In the genomic region with DNA sequence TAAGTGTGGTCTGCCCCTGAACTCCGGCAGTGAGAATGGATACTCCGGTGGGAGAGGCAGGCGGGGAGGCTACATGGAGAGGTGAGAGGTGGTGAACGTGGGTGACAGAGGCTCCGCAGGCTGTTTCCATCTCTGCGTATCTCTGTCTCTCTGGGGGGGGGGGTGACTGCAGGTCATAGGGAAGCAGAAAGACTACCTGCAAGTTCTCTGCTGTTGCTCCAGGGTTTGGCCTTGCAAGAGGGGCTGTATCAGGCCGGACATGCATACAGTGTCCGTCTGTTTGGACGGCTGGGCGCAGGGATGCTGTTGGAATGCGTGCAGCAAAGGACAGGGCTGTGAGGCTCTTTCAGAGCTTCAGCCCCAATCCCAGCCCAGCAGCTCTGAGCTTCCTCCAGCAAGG, we compare ENCODE assay signal across 36 mouse cellular contexts. TPM values are rescaled to one million over a fixed set of nuclear protein-coding genes. Genes with fewer than 3 reads are reported as not detected.
DNase-seq lines count a peak whose midpoint lies in the region; ATAC-seq and TF ChIP-seq lines count a peak whose summit lies in the region.
"Had no signal": no experiment of that assay in that cellular context is flagged by ENCODE, and none has a peak within 500 bp of the region (broad histone marks: within the 10 kb centered on the region; RNA-seq: fewer than 3 reads in every experiment).

No protein-coding gene starts in this region.

- no peak for TF ChIP-seq CTCF in CH12.LX (conservative IDR thresholded peaks at IDR 0.05 in 1 of 2, IDR thresholded peaks at IDR 0.05 in 1 of 2; ENCODE audit: low read depth in 2 of 2, low read length in 2 of 2)

- H3K4me2 ChIP-seq in embryonic facial prominence, embryonic 13.5 days, result no peak overlapping the region
- peak overlapping the region; percentile 21; the same call in 1 of the 2 replicates for H3K4me2 ChIP-seq in heart, embryonic 15.5 days
- no peak overlapping the region for H3K4me2 ChIP-seq in heart, embryonic 12.5 days
- H3K4me2 ChIP-seq in kidney, embryonic 16.5 days (replicated peaks; ENCODE audit: low read depth, low read length), result peak overlapping the region; percentile 43; the same call in 1 of the 2 replicates
- peak overlapping the region; percentile 54 for H3K4me2 ChIP-seq in CH12.LX (ENCODE audit: insufficient read depth, low read depth, poor library complexity, severe bottlenecking)
- H3K4me2 ChIP-seq: embryonic facial prominence, embryonic 12.5 days; forebrain, embryonic 15.5 days; hindbrain, embryonic 15.5 days; liver, embryonic 15.5 days; midbrain, embryonic 11.5 days had no signal

- no peak for TF ChIP-seq RAD21 in CH12.LX (IDR thresholded peaks at IDR 0.05; ENCODE audit: low read depth, low read length)

- WGBS in embryonic facial prominence, embryonic 13.5 days, result 79% methylated on average over 11 of the region's 11 CpGs
- WGBS in embryonic facial prominence, embryonic 10.5 days, result 84% methylated on average over 11 of the region's 11 CpGs
- WGBS in heart, embryonic 15.5 days, result 76% methylated on average over 11 of the region's 11 CpGs
- 78% methylated on average over 11 of the region's 11 CpGs for WGBS in heart, embryonic 12.5 days
- 87% methylated on average over 11 of the region's 11 CpGs for WGBS in kidney, embryonic 16.5 days

- H3K27me3 ChIP-seq in embryonic facial prominence, embryonic 13.5 days, result no peaks in the 10 kb centered on the region
- no peaks in the 10 kb centered on the region for H3K27me3 ChIP-seq in embryonic facial prominence, embryonic 10.5 days (replicated peaks; ENCODE audit: low read depth, poor library complexity, severe bottlenecking)
- H3K27me3 ChIP-seq in heart, embryonic 15.5 days, result no peaks in the 10 kb centered on the region
- H3K27me3 ChIP-seq in heart, embryonic 12.5 days (replicated peaks), result peaks cover 8% of the 10 kb centered on the region
- H3K27me3 ChIP-seq in kidney, embryonic 16.5 days (ENCODE audit: insufficient read depth, low read length), result no peaks in the 10 kb centered on the region
- H3K27me3 ChIP-seq in CH12.LX (replicated peaks), result no peaks in the 10 kb centered on the region
- H3K27me3 ChIP-seq: embryonic facial prominence, embryonic 12.5 days; forebrain, embryonic 15.5 days; hindbrain, embryonic 15.5 days; stomach, embryonic 15.5 days had no signal

- no peak for TF ChIP-seq EP300 in CH12.LX (IDR thresholded peaks at IDR 0.05; ENCODE audit: low read length)

- no peaks in the 10 kb centered on the region for H3K36me3 ChIP-seq in embryonic facial prominence, embryonic 13.5 days
- no peaks in the 10 kb centered on the region for H3K36me3 ChIP-seq in embryonic facial prominence, embryonic 10.5 days (replicated peaks)
- no peaks in the 10 kb centered on the region for H3K36me3 ChIP-seq in heart, embryonic 15.5 days
- H3K36me3 ChIP-seq in heart, embryonic 12.5 days, result no peaks in the 10 kb centered on the region
- H3K36me3 ChIP-seq in kidney, embryonic 16.5 days (ENCODE audit: insufficient read depth, low read length), result no peaks in the 10 kb centered on the region
- peaks cover 5 to 31% of the 10 kb centered on the region in 2 experiments for H3K36me3 ChIP-seq in CH12.LX (replicated peaks in 1 of 2; ENCODE audit: control insufficient read depth in 1 of 2, insufficient read depth in 1 of 2, low read length in 1 of 2)
- H3K36me3 ChIP-seq: embryonic facial prominence, embryonic 12.5 days; forebrain, embryonic 10.5 days; forebrain, embryonic 15.5 days; G1E; heart, embryonic 13.5 days; hindbrain, embryonic 10.5 days; hindbrain, embryonic 15.5 days; liver, embryonic 15.5 days; stomach, embryonic 15.5 days had no signal

- DNase-seq in embryonic facial prominence, embryonic 10.5 days (ENCODE audit: low spot score), result no peak
- DNase-seq in kidney, postnatal 4 days, result no peak
- DNase-seq in CH12.LX (ENCODE audit: extremely low read depth), result no peak
- no peak for DNase-seq in yolk sac, embryonic 10.5 days (ENCODE audit: low spot score)
- DNase-seq: adrenal gland, adult 8-10 months; cerebellum, adult 11 months; cerebellum, adult 9-10 months; cerebellum, postnatal 36 days; kidney, adult 11 months; liver; right cerebral cortex, postnatal 25 days; thymus, postnatal 14 days had no signal

- 0 out of 2 replicates have a peak overlapping the region, but pooled peaks have one; percentile 36 for H3K9ac ChIP-seq in embryonic facial prominence, embryonic 13.5 days
- H3K9ac ChIP-seq in heart, embryonic 15.5 days, result no peak overlapping the region
- H3K9ac ChIP-seq in heart, embryonic 12.5 days, result no peak overlapping the region
- no peak overlapping the region for H3K9ac ChIP-seq in kidney, embryonic 16.5 days (replicated peaks; ENCODE audit: low read length)
- peak overlapping the region; percentile 90 for H3K9ac ChIP-seq in CH12.LX (ENCODE audit: insufficient read depth, low read depth)
- H3K9ac ChIP-seq: embryonic facial prominence, embryonic 12.5 days; forebrain, embryonic 15.5 days; heart, embryonic 13.5 days; hindbrain, embryonic 15.5 days; liver, embryonic 15.5 days; stomach, embryonic 15.5 days had no signal

- ATAC-seq in embryonic facial prominence, embryonic 13.5 days (ENCODE audit: insufficient number of reproducible peaks, insufficient read depth, low FRiP score, low TSS enrichment, low read depth), result no peak
- ATAC-seq in heart, embryonic 15.5 days (replicated peaks; ENCODE audit: insufficient number of reproducible peaks, insufficient read depth, low FRiP score, low read depth), result no peak
- ATAC-seq in heart, embryonic 12.5 days (ENCODE audit: insufficient number of reproducible peaks, low FRiP score), result no peak
- ATAC-seq in kidney, embryonic 16.5 days (ENCODE audit: low FRiP score, low TSS enrichment), result no peak
- ATAC-seq: forebrain, embryonic 15.5 days; inflammation-experienced regulatory T-cells, adult 6 months; midbrain, embryonic 16.5 days had no signal

- dilution Hi-C loops in CH12.LX (cut with MboI; ENCODE audit: extremely low pct_ligation_motif_present, extremely low pct_unique_long_range_greater_than_20kb, low sequenced_read_pairs), result no loop called here

- H3K4me3 ChIP-seq in embryonic facial prominence, embryonic 13.5 days, result no peak overlapping the region
- no peak overlapping the region for H3K4me3 ChIP-seq in embryonic facial prominence, embryonic 10.5 days
- no peak overlapping the region for H3K4me3 ChIP-seq in heart, embryonic 15.5 days
- no peak overlapping the region for H3K4me3 ChIP-seq in heart, embryonic 12.5 days
- H3K4me3 ChIP-seq in kidney, embryonic 16.5 days (ENCODE audit: low read length), result no peak overlapping the region
- H3K4me3 ChIP-seq in CH12.LX (replicated peaks in 1 of 3; ENCODE audit: low read depth in 2 of 3, low read length in 2 of 3, poor library complexity in 1 of 3), result peak overlapping the region; percentile 71 to 96 (median 71)
- H3K4me3 ChIP-seq: embryonic facial prominence, embryonic 12.5 days; forebrain, embryonic 10.5 days; forebrain, embryonic 15.5 days; heart, embryonic 13.5 days; hindbrain, embryonic 10.5 days; hindbrain, embryonic 15.5 days; liver, embryonic 15.5 days had no signal

- in situ Hi-C loops in CH12.LX (cut with MboI; ENCODE audit: low pct_ligation_motif_present, low pct_unique_long_range_greater_than_20kb, low sequenced_read_pairs), result loop anchor here (5.0 kb wide), 1 partner anchor 37 kb away; no protein-coding TSS in a partner anchor

- no peaks in the 10 kb centered on the region for H3K9me3 ChIP-seq in embryonic facial prominence, embryonic 13.5 days
- no peaks in the 10 kb centered on the region for H3K9me3 ChIP-seq in embryonic facial prominence, embryonic 10.5 days
- no peaks in the 10 kb centered on the region for H3K9me3 ChIP-seq in heart, embryonic 15.5 days (replicated peaks)
- no peaks in the 10 kb centered on the region for H3K9me3 ChIP-seq in heart, embryonic 12.5 days (replicated peaks)
- H3K9me3 ChIP-seq in kidney, embryonic 16.5 days (ENCODE audit: low read length), result no peaks in the 10 kb centered on the region
- H3K9me3 ChIP-seq in CH12.LX (replicated peaks; ENCODE audit: low read length), result peaks cover 3% of the 10 kb centered on the region
- H3K9me3 ChIP-seq: embryonic facial prominence, embryonic 12.5 days; forebrain, embryonic 10.5 days; forebrain, embryonic 15.5 days; G1E; heart, embryonic 13.5 days; hindbrain, embryonic 10.5 days; hindbrain, embryonic 15.5 days; liver, embryonic 15.5 days; stomach, embryonic 15.5 days had no signal

- H3K27ac ChIP-seq in embryonic facial prominence, embryonic 13.5 days, result no peak overlapping the region
- H3K27ac ChIP-seq in embryonic facial prominence, embryonic 10.5 days (replicated peaks), result no peak overlapping the region
- no peak overlapping the region for H3K27ac ChIP-seq in heart, embryonic 15.5 days
- no peak overlapping the region for H3K27ac ChIP-seq in heart, embryonic 12.5 days (ENCODE audit: poor library complexity, severe bottlenecking)
- no peak overlapping the region for H3K27ac ChIP-seq in kidney, embryonic 16.5 days (ENCODE audit: low read length)
- no peak overlapping the region for H3K27ac ChIP-seq in CH12.LX (ENCODE audit: insufficient read depth, low read depth)
- H3K27ac ChIP-seq: embryonic facial prominence, embryonic 12.5 days; forebrain, embryonic 10.5 days; forebrain, embryonic 15.5 days; heart, embryonic 13.5 days; hindbrain, embryonic 10.5 days; hindbrain, embryonic 15.5 days; kidney, postnatal 0 days; liver, embryonic 15.5 days; stomach, embryonic 15.5 days had no signal

- peaks cover 65% of the 10 kb centered on the region for H3K79me2 ChIP-seq in CH12.LX (replicated peaks; ENCODE audit: control insufficient read depth, extremely low read depth, insufficient read depth, poor library complexity, severe bottlenecking)

- peaks cover 5% of the 10 kb centered on the region; the same call in 1 of the 2 replicates for H3K4me1 ChIP-seq in embryonic facial prominence, embryonic 13.5 days
- H3K4me1 ChIP-seq in embryonic facial prominence, embryonic 10.5 days, result peaks cover 5% of the 10 kb centered on the region; the same call in 1 of the 2 replicates
- peaks cover 10% of the 10 kb centered on the region for H3K4me1 ChIP-seq in heart, embryonic 15.5 days (replicated peaks)
- peaks cover 12% of the 10 kb centered on the region for H3K4me1 ChIP-seq in heart, embryonic 12.5 days (replicated peaks)
- peaks cover 7% of the 10 kb centered on the region; the same call in 1 of the 2 replicates for H3K4me1 ChIP-seq in kidney, embryonic 16.5 days (ENCODE audit: insufficient read depth, low read length)
- peaks cover 45 to 73% of the 10 kb centered on the region in 2 experiments for H3K4me1 ChIP-seq in CH12.LX (ENCODE audit: control insufficient read depth in 1 of 2, insufficient read depth in 2 of 2)
- H3K4me1 ChIP-seq: embryonic facial prominence, embryonic 12.5 days; forebrain, embryonic 15.5 days; hindbrain, embryonic 15.5 days had no signal

- TF ChIP-seq POLR2A in CH12.LX (IDR thresholded peaks at IDR 0.05; ENCODE audit: low read depth, low read length), result no peak

RNA-seq across cellular contexts. Expression of a gene that starts 2.1 kb away (rescaled TPM):
- 1.6 and 2.2 TPM in 2 replicates for polyA plus RNA-seq in embryonic facial prominence, embryonic 13.5 days (2015; fragmentation: Nextera tagmentation; extraction: Ambion mirVana)
- polyA plus RNA-seq in embryonic facial prominence, embryonic 10.5 days (2016; fragmentation: Nextera tagmentation; extraction: Ambion mirVana), result 1.7 and 1.8 TPM in 2 replicates
- 4.3 and 7.1 TPM in 2 replicates for polyA plus RNA-seq in heart, embryonic 15.5 days (2015; fragmentation: Nextera tagmentation; extraction: Ambion mirVana)
- 2.1 and 3.1 TPM in 2 replicates for polyA plus RNA-seq in heart, embryonic 12.5 days (2016; fragmentation: Nextera tagmentation; extraction: Ambion mirVana)
- polyA plus RNA-seq in kidney, embryonic 16.5 days (2015; fragmentation: Nextera tagmentation; extraction: Ambion mirVana), result 5.0 and 5.9 TPM in 2 replicates
- 88.4 and 102 TPM in 2 replicates for total RNA-seq in CH12.LX (2012; rRNA removed)
- 80.9 and 82.9 TPM in 2 replicates for total RNA-seq in CH12.LX (2014; rRNA removed)
- 90.2 and 95.9 TPM in 2 replicates for polyA plus RNA-seq in CH12.LX (2012; ENCODE audit: insufficient read length, low read depth)
- polyA plus RNA-seq: C2C12; inflammation-experienced regulatory T-cells, adult 6 months had no signal

RNA-seq across cellular contexts. Expression of a gene that starts 51.1 kb away (rescaled TPM):
- polyA plus RNA-seq in embryonic facial prominence, embryonic 13.5 days (2015; fragmentation: Nextera tagmentation; extraction: Ambion mirVana), result 0.48 and 1.1 TPM in 2 replicates
- 0.39 and 0.50 TPM in 2 replicates for polyA plus RNA-seq in embryonic facial prominence, embryonic 10.5 days (2016; fragmentation: Nextera tagmentation; extraction: Ambion mirVana)
- 0.19 TPM in 1 of 2 replicates, not detected in the other for polyA plus RNA-seq in heart, embryonic 15.5 days (2015; fragmentation: Nextera tagmentation; extraction: Ambion mirVana)
- 0.08 TPM in 1 of 2 replicates, not detected in the other for polyA plus RNA-seq in heart, embryonic 12.5 days (2016; fragmentation: Nextera tagmentation; extraction: Ambion mirVana)
- polyA plus RNA-seq in kidney, embryonic 16.5 days (2015; fragmentation: Nextera tagmentation; extraction: Ambion mirVana), result 2.6 and 2.9 TPM in 2 replicates
- total RNA-seq in CH12.LX (2012; rRNA removed), result 4.1 and 4.2 TPM in 2 replicates
- 4.0 and 5.1 TPM in 2 replicates for total RNA-seq in CH12.LX (2014; rRNA removed)
- polyA plus RNA-seq in CH12.LX (2012; ENCODE audit: insufficient read length, low read depth), result 6.4 and 7.2 TPM in 2 replicates
- total RNA-seq: gastrocnemius, adult 8-10 months; layer of hippocampus, adult 18-20 months; left cerebral cortex, adult 18-20 months; left cerebral cortex, postnatal 14 days had no signal
- polyA plus RNA-seq: C2C12; forebrain, embryonic 15.5 days; G1E; heart, embryonic 13.5 days; hindbrain, embryonic 15.5 days; inflammation-experienced regulatory T-cells, adult 6 months; limb, embryonic 11.5 days; liver, embryonic 15.5 days; midbrain, embryonic 11.5 days; neural tube, embryonic 11.5 days had no signal

Comparison
In these comparisons a context has a peak if more than half of its experiments do, and no peak if none do; other contexts are left out.
1. H3K4me2 ChIP-seq: peak in heart, embryonic 15.5 days (single experiment), kidney, embryonic 16.5 days (single experiment) and CH12.LX (single experiment); none in embryonic facial prominence, embryonic 13.5 days (single experiment) and heart, embryonic 12.5 days (single experiment).
2. H3K4me3 ChIP-seq: peak in CH12.LX (3 of 3); none in embryonic facial prominence, embryonic 13.5 days (single experiment), embryonic facial prominence, embryonic 10.5 days (single experiment), heart, embryonic 15.5 days (single experiment), heart, embryonic 12.5 days (single experiment) and kidney, embryonic 16.5 days (single experiment).
3. H3K9ac ChIP-seq: peak in embryonic facial prominence, embryonic 13.5 days (single experiment) and CH12.LX (single experiment); none in heart, embryonic 15.5 days (single experiment), heart, embryonic 12.5 days (single experiment) and kidney, embryonic 16.5 days (single experiment).
4. RNA of a gene that starts 2.1 kb away (polyA plus RNA-seq): 90.2 to 95.9 TPM in CH12.LX; 5.0 to 5.9 TPM in kidney, embryonic 16.5 days, 4.3 to 7.1 TPM in heart, embryonic 15.5 days, 2.1 to 3.1 TPM in heart, embryonic 12.5 days, 1.7 to 1.8 TPM in embryonic facial prominence, embryonic 10.5 days and 1.6 to 2.2 TPM in embryonic facial prominence, embryonic 13.5 days; every median in the first group is over 10 times any median in the second.